Mouse (Mus musculus) CH12.LX (cell line): ENCODE measurements around the gene 5530401A14Rik. TPM values are rescaled to one million over a fixed set of nuclear protein-coding genes. Genes with fewer than 3 reads are reported as not detected.

Source experiments
- DNase-seq: peaks from one replicate; pipeline ENCODE4 v3.0.0-alpha.2; 2013; ENCODE audit errors: extremely low read depth
- H3K27ac ChIP-seq: 2 replicates; pipeline ENCODE4 v1.5.1; 2012; ENCODE audit warnings: low read depth, mild to moderate bottlenecking, control low read depth, moderate library complexity; ENCODE audit not compliant: insufficient read depth
- H3K27me3 ChIP-seq: replicated peaks from 2 replicates; pipeline ENCODE3; 2012; ENCODE audit warnings: inconsistent platforms
- H3K36me3 ChIP-seq, 2 experiments: replicated peaks in 1 of 2; 2 replicates each; pipeline versions ENCODE3 to v1.6.1; 2012; ENCODE audit warnings: inconsistent platforms in 1 of 2, low read length in 1 of 2, mild to moderate bottlenecking in 1 of 2, mixed read lengths in 1 of 2, moderate library complexity in 1 of 2; ENCODE audit not compliant: control insufficient read depth in 1 of 2, insufficient read depth in 1 of 2
- H3K4me1 ChIP-seq, 2 experiments: 2 replicates each; pipeline ENCODE4 v1.6.1; 2012; ENCODE audit warnings: inconsistent platforms in 1 of 2, moderate library complexity in 1 of 2; ENCODE audit not compliant: insufficient read depth in 2 of 2, control insufficient read depth in 1 of 2
- H3K4me2 ChIP-seq: 2 replicates; pipeline ENCODE4 v1.6.1; 2012; ENCODE audit warnings: low read depth, mild to moderate bottlenecking, control low read depth; ENCODE audit not compliant: poor library complexity, insufficient read depth, severe bottlenecking
- H3K4me3 ChIP-seq, 3 experiments: fragments of 150-350 bp in 1 of 3; sonication (generic) in 1 of 3; replicated peaks in 1 of 3; 2 replicates each; pipeline versions ENCODE3 to v1.5.1; 2011 to 2012; ENCODE audit warnings: low read depth in 2 of 3, low read length in 2 of 3, mild to moderate bottlenecking in 2 of 3, moderate library complexity in 2 of 3, control low read depth in 1 of 3, improper control_type of control experiment in 1 of 3, inconsistent platforms in 1 of 3, mixed read lengths in 1 of 3; ENCODE audit not compliant: poor library complexity in 1 of 3
- H3K79me2 ChIP-seq: replicated peaks from 2 replicates; pipeline ENCODE4 v1.6.1; 2012; ENCODE audit warnings: mild to moderate bottlenecking, moderate library complexity; ENCODE audit not compliant: control insufficient read depth, poor library complexity, insufficient read depth, severe bottlenecking; ENCODE audit errors: extremely low read depth
- H3K9ac ChIP-seq: 2 replicates; pipeline ENCODE4 v1.6.1; 2012; ENCODE audit warnings: low read depth, mild to moderate bottlenecking, control low read depth, moderate library complexity; ENCODE audit not compliant: insufficient read depth
- H3K9me3 ChIP-seq: replicated peaks from 2 replicates; pipeline ENCODE3; 2012; ENCODE audit warnings: low read length, inconsistent platforms, mixed read lengths
- CHD1 ChIP-seq: IDR thresholded peaks from 2 replicates; pipeline ENCODE4 v1.6.1; 2012; ENCODE audit warnings: low read depth, low read length, improper control_type of control experiment, inconsistent platforms
- EP300 ChIP-seq: IDR thresholded peaks from 2 replicates; pipeline ENCODE4 v1.6.1; 2011; ENCODE audit warnings: low read length, improper control_type of control experiment
- ETS1 ChIP-seq: conservative IDR thresholded peaks from 2 replicates; pipeline ENCODE4 v1.6.1; 2012; ENCODE audit warnings: low read depth, mild to moderate bottlenecking, inconsistent platforms, low read length, improper control_type of control experiment, moderate library complexity
- GABPA ChIP-seq: IDR thresholded peaks from 2 replicates; pipeline ENCODE4 v1.6.1; 2012; ENCODE audit warnings: low read depth, low read length, improper control_type of control experiment, inconsistent platforms; ENCODE audit not compliant: insufficient replicate concordance
- JUN ChIP-seq: IDR thresholded peaks from 2 replicates; pipeline ENCODE4 v1.6.1; 2011; ENCODE audit warnings: low read depth, mild to moderate bottlenecking, low read length, improper control_type of control experiment, moderate library complexity; ENCODE audit not compliant: insufficient read depth
- KAT2A ChIP-seq: IDR thresholded peaks from 2 replicates; pipeline ENCODE4 v1.6.1; 2012; ENCODE audit warnings: low read length, improper control_type of control experiment, inconsistent platforms; ENCODE audit not compliant: insufficient replicate concordance
- MAX ChIP-seq: IDR thresholded peaks from 2 replicates; pipeline ENCODE4 v1.6.1; 2011; ENCODE audit warnings: low read length, improper control_type of control experiment
- MAZ ChIP-seq: IDR thresholded peaks from 2 replicates; pipeline ENCODE4 v1.6.1; 2012; ENCODE audit warnings: low read depth, mild to moderate bottlenecking, inconsistent platforms, low read length, improper control_type of control experiment, moderate library complexity
- NRF1 ChIP-seq: IDR thresholded peaks from 2 replicates; pipeline ENCODE4 v1.6.1; 2014; ENCODE audit warnings: low read depth, mild to moderate bottlenecking, inconsistent platforms, low read length, improper control_type of control experiment, moderate library complexity
- PAX5 ChIP-seq: IDR thresholded peaks from 2 replicates; pipeline ENCODE4 v1.6.1; 2012; ENCODE audit warnings: low read length, inconsistent platforms, mixed read lengths
- POLR2A ChIP-seq: IDR thresholded peaks from 2 replicates; pipeline ENCODE4 v1.6.1; 2011; ENCODE audit warnings: low read depth, mild to moderate bottlenecking, improper control_type of control experiment, low read length
- POLR2AphosphoS2 ChIP-seq: IDR thresholded peaks from 2 replicates; pipeline ENCODE4 v1.6.1; 2011; ENCODE audit warnings: low read depth, low read length, improper control_type of control experiment
- RAD21 ChIP-seq: IDR thresholded peaks from 2 replicates; pipeline ENCODE4 v1.6.1; 2011; ENCODE audit warnings: low read depth, mild to moderate bottlenecking, low read length, improper control_type of control experiment, moderate library complexity
- RCOR1 ChIP-seq: conservative IDR thresholded peaks from 2 replicates; pipeline ENCODE4 v1.6.1; 2012; ENCODE audit warnings: low read depth, mild to moderate bottlenecking, inconsistent platforms, low read length, improper control_type of control experiment
- UBTF ChIP-seq: IDR thresholded peaks from 2 replicates; pipeline ENCODE4 v1.6.1; 2012; ENCODE audit warnings: low read depth, mild to moderate bottlenecking, inconsistent platforms, low read length, improper control_type of control experiment, moderate library complexity
- USF1 ChIP-seq: IDR thresholded peaks from 2 replicates; pipeline ENCODE4 v1.6.1; 2014; ENCODE audit warnings: low read depth, mild to moderate bottlenecking, inconsistent platforms, low read length, improper control_type of control experiment
- USF2 ChIP-seq: conservative IDR thresholded peaks from 2 replicates; pipeline ENCODE4 v1.6.1; 2011; ENCODE audit warnings: low read depth, low read length, improper control_type of control experiment
- ZKSCAN1 ChIP-seq: IDR thresholded peaks from 2 replicates; pipeline ENCODE4 v1.6.1; 2012; ENCODE audit warnings: low read depth, inconsistent platforms, low read length, improper control_type of control experiment, borderline replicate concordance
- ZMIZ1 ChIP-seq: IDR thresholded peaks from 2 replicates; pipeline ENCODE4 v1.6.1; 2012; ENCODE audit warnings: low read depth, mild to moderate bottlenecking, inconsistent platforms, low read length, improper control_type of control experiment
- ZNF384 ChIP-seq: IDR thresholded peaks from 2 replicates; pipeline ENCODE4 v1.6.1; 2012; ENCODE audit warnings: low read depth, low read length, improper control_type of control experiment, inconsistent platforms
- dilution Hi-C: fragments of 300-500 bp; cut with MboI; formaldehyde crosslinking; loops from 2 replicates; pipeline ENCODE4 v1.14.3; 2020; ENCODE audit warnings: low sequenced_read_pairs; ENCODE audit not compliant: extremely low pct_unique_long_range_greater_than_20kb, extremely low pct_ligation_motif_present
- in situ Hi-C: fragments of 300-500 bp; cut with MboI; formaldehyde crosslinking; loops from 3 replicates; pipeline ENCODE4 v1.14.3; 2019; ENCODE audit warnings: low sequenced_read_pairs, low pct_ligation_motif_present, low pct_unique_long_range_greater_than_20kb, mixed read lengths
- polyA plus RNA-seq: library from polyadenylated mRNA; unstranded; fragments of >175 nt; gene quantifications from 2 replicates; pipeline ENCODE4 v1.2.1, GENCODE M21; 2012; ENCODE audit warnings: low read depth; ENCODE audit not compliant: insufficient read length
- total RNA-seq, 2 experiments: library from RNA; depleted of rRNA; stranded (reverse); fragments of 300-350 nt in 1 of 2; fragments of >200 nt in 1 of 2; gene quantifications; 2 replicates each; pipeline ENCODE4 v1.2.3; 2012 to 2014

5530401A14Rik gene
- total RNA-seq (2012; rRNA removed) (not detected in 2 replicates), total RNA-seq (2014; rRNA removed) (not detected in 2 replicates), polyA plus RNA-seq (not detected in 2 replicates)

DNA sequence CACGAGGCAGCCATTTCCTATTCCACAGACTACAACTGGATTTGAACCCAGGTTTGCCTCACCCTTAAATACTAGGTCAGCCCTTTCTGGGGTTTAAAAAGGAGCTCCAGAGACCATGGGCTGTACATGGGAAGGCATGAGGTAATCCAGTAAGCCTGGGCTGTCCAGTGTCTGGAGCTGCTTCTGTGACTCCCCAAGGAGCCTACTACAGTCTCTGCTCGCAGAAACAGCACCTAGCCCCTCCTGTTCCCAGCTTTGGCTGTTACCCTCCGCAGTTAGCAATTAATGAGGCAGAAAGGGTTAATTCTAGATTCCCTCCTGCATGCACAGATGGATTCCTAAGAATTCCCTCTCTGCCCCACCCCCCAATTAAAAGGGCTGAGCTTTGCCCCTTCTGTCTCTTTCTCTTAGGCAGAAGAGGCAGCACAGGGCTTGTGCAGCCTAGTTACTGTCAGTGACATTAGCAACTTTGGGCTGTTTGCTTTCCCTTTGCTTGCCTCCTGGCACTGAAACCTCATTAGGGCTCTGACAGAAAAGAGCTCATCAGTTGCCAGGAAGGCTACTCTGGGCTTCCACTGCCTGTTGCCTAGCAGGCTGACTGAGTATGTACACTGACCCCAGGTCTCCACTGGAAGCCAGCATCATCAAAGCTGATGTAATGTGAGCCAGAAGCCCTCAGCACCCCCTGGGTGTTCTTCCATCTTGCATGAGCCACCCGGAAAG is at the start of gene 5530401A14Rik:
5530401A14Rik (plus strand) TSS at position 424 of the 723 bp plus-strand sequence.
- TF ChIP-seq ZKSCAN1 (no peak), KAT2A (no peak), PAX5 (no peak), EP300 (no peak), USF1 (no peak), NRF1 (no peak), GABPA (no peak), POLR2A (no peak), MAX (no peak), RAD21 (no peak), UBTF (no peak), JUN (no peak), ZNF384 (no peak), USF2 (no peak), MAZ (no peak), CHD1 (no peak), ETS1 (no peak)
- Histone ChIP-seq H3K27me3 (peaks cover 76% of the 10 kb centered on the region), H3K9me3 (no peaks in the 10 kb centered on the region), H3K9ac (no peak within 1 kb of the TSS), H3K4me2 (no peak within 1 kb of the TSS), H3K36me3 (no peaks in the 10 kb centered on the region), H3K4me1 (no peaks in the 10 kb centered on the region), H3K27ac (no peak within 1 kb of the TSS), H3K4me3 (no peak within 1 kb of the TSS), H3K79me2 (no peaks in the 10 kb centered on the region)
- DNase-seq: no peak
- dilution Hi-C loops (no loop called here), in situ Hi-C loops (no loop called here)

GRCm38 (mm10) chr11:81814816-81815215 is 45.7 kb upstream of the 5530401A14Rik start:
- H3K9ac ChIP-seq: no peak overlapping the region
- TF ChIP-seq RAD21 (no peak), POLR2AphosphoS2 (no peak), ZMIZ1 (no peak), RCOR1 (no peak), ZKSCAN1 (no peak)
- TF ChIP-seq, all 38 proteins: peak for 0
- Histone ChIP-seq H3K27me3 (peaks cover 96% of the 10 kb centered on the region), H3K27ac (no peak overlapping the region), H3K79me2 (no peaks in the 10 kb centered on the region), H3K36me3 (no peaks in the 10 kb centered on the region), H3K9me3 (peaks cover 5% of the 10 kb centered on the region), H3K4me3 (no peak overlapping the region), H3K4me2 (no peak overlapping the region), H3K4me1 (no peaks in the 10 kb centered on the region)
- in situ Hi-C loops: no loop called here
- no peak for DNase-seq
- dilution Hi-C loops: no loop called here
